Mouse (Mus musculus) lung, embryonic 15.5 days (tissue): ENCODE results near the gene Bcs1l. TPM values are rescaled to one million over a fixed set of nuclear protein-coding genes. Genes with fewer than 3 reads are reported as not detected.

Experiments used
- ATAC-seq: fragments of 200-750 bp; cut with Nextera tagmentation; 2 replicates; pipeline ENCODE4 v1.8.0; 2017; ENCODE audit warnings: moderate number of reproducible peaks, borderline replicate concordance; ENCODE audit not compliant: low FRiP score, low TSS enrichment; ENCODE audit errors: extremely low read depth
- H3K27ac ChIP-seq: fragments of 300-500 bp; sonication (generic); 2 replicates; pipeline ENCODE4 v1.5.1; 2015; ENCODE audit warnings: moderate library complexity, mild to moderate bottlenecking, inconsistent platforms
- H3K27me3 ChIP-seq: fragments of 300-500 bp; sonication (generic); 2 replicates; pipeline ENCODE4 v1.6.1; 2015; ENCODE audit warnings: inconsistent platforms
- H3K36me3 ChIP-seq: fragments of 300-500 bp; sonication (generic); 2 replicates; pipeline ENCODE4 v1.6.1; 2015; ENCODE audit warnings: inconsistent platforms
- H3K4me1 ChIP-seq: fragments of 300-500 bp; sonication (generic); 2 replicates; pipeline ENCODE4 v1.6.1; 2015; ENCODE audit warnings: inconsistent platforms
- H3K4me2 ChIP-seq: fragments of 300-500 bp; sonication (generic); 2 replicates; pipeline ENCODE4 v1.6.1; 2015; ENCODE audit warnings: inconsistent platforms, mild to moderate bottlenecking, moderate library complexity
- H3K4me3 ChIP-seq: fragments of 300-500 bp; sonication (generic); 2 replicates; pipeline ENCODE4 v1.5.1; 2015; ENCODE audit warnings: mild to moderate bottlenecking, inconsistent platforms
- H3K9ac ChIP-seq: fragments of 300-500 bp; sonication (generic); 2 replicates; pipeline ENCODE4 v1.6.1; 2015; ENCODE audit warnings: inconsistent platforms
- H3K9me3 ChIP-seq: fragments of 300-500 bp; sonication (generic); 2 replicates; pipeline ENCODE4 v1.6.1; 2016; ENCODE audit warnings: inconsistent platforms
- WGBS: fragments of 180-500 bp; shearing (Covaris S2); methylation state at CpG from one replicate; pipeline ENCODE4 v1.1.7; 2015; 5-methylcytosine and 5-hydroxymethylcytosine counted together
- microRNA-seq: library from miRNA; unstranded; fragments of <30 nt; microRNA quantifications from one replicate; pipeline ENCODE4, GENCODE M21; 2016
- polyA plus RNA-seq: library from polyadenylated mRNA; unstranded; fragments of >200 nt; fragmentation: Nextera tagmentation; extraction: Ambion mirVana; gene quantifications from 2 replicates; pipeline ENCODE4 v1.2.1, GENCODE M21; 2015

Bcs1l gene
- polyA plus RNA-seq, 1 experiment from 2014 or later = 20.0 TPM

DNA sequence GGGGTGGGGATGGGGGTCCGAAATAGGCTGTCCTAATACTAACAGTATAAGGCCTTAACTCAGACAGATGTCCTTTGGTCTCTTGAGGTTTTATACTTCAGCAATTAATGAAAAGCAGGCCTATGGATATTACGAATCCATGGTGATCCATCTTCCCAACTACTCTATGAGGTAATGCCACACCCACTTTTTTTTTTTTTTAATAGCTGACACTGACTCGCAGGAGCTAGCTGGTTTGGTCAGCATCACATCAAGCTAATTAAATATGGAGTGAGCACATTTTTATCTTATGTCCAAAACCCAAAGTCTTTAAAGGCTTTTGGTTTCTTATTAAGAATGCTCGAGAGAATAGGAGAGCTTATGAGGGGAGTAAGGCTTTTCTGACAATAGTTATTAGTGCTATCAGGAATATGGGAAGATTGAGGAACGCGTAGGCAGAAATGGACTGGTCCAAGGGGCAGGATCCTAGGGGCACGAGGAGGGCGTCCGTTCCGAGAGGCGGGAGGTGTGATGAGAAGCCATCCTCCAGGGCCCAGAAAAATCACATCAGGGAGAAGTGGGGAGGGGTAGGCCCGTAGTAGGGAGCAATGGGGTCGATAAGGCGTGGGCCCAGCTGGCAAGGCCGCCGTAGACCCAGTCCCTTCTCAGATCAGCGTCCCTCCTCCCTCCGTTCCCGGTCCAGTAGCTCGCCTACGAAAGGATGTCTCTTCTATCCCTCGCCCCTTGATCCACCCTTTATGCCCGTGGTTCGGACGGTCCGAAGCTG, 12.6 kb downstream of the Bcs1l start:
- peak overlapping the region; percentile 83 for H3K4me2 ChIP-seq
- no peaks in the 10 kb centered on the region for H3K27me3 ChIP-seq
- ATAC-seq = peak; percentile 54
- peak overlapping the region; percentile 63 for H3K27ac ChIP-seq
- H3K4me3 ChIP-seq = peak overlapping the region; percentile 95
- H3K4me1 ChIP-seq = peaks cover 16% of the 10 kb centered on the region
- WGBS = 7% methylated on average over 26 of the region's 26 CpGs
- peaks cover 26% of the 10 kb centered on the region for H3K36me3 ChIP-seq
- peak overlapping the region; percentile 89 for H3K9ac ChIP-seq
- no peaks in the 10 kb centered on the region for H3K9me3 ChIP-seq

- Histone ChIP-seq H3K27me3 (no peaks in the 10 kb centered on the region), H3K4me2 (peak within 1 kb of the TSS; percentile 83), H3K9me3 (no peaks in the 10 kb centered on the region), H3K9ac (peak within 1 kb of the TSS; percentile 89), H3K4me1 (peaks cover 16% of the 10 kb centered on the region), H3K4me3 (peak within 1 kb of the TSS; percentile 95), H3K36me3 (peaks cover 21% of the 10 kb centered on the region), H3K27ac (peak within 1 kb of the TSS; percentile 63)
- 8% methylated on average over 25 of the region's 25 CpGs for WGBS
- peak; percentile 91 for ATAC-seq
Observed at GRCm38 (mm10) chr1:74601267-74601962, 13.3 kb downstream of the Bcs1l start, which contains the start of the genes Rnf25 and Stk36. TSS of gene Rnf25 (minus strand) at chr1:74601397. TSS of gene Stk36 (plus strand) at chr1:74601445.

DNA sequence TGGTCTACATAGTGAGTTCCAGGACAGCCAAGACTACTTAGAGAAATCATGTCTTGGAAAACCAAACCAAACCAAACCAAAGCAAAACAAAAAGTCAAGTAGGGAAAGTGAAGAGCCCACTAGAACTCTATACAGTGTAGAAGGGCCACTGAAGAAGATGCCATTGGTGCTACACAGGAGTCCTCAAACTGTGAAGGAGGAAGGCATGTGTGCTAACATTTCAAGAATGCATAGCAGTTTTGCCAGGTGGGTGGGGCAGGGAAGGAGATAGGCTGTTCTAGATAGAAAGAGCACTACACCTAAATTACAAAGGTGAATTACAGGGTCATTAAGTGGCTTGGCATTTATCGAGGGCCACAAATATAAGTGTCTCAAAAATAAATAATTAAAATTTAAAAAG, 36.1 kb downstream of the Bcs1l start:
- ATAC-seq = no peak
- H3K9ac ChIP-seq = no peak overlapping the region
- no peak overlapping the region for H3K4me3 ChIP-seq
- no peak overlapping the region for H3K27ac ChIP-seq
- no peaks in the 10 kb centered on the region for H3K9me3 ChIP-seq
- no peaks in the 10 kb centered on the region for H3K4me1 ChIP-seq
- H3K36me3 ChIP-seq = no peaks in the 10 kb centered on the region
- no peak overlapping the region for H3K4me2 ChIP-seq
- 77% methylated on average over 1 of the region's 1 CpGs for WGBS
- H3K27me3 ChIP-seq = no peaks in the 10 kb centered on the region

DNA sequence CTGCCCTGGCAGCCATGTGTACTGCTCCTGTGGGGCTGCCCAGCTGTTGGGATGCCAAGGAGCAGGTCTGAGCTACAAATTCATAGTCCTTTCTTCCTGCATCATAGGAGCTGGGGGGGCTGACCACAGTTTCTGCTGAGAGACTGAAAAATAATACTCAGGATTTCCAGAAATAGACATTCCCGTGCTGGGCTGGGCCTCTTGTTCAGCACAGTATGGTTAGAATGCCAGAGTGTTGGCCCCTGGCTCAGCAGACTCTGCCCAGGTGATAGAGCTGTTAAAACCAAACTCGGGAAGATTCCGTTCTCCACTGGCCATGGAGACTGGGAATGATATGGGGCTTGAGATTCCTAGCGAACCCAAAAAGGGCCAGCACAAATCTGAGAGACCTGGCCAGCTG, 38.0 kb downstream of the Bcs1l start:
- no peak for ATAC-seq
- WGBS = 80% methylated on average over 4 of the region's 4 CpGs
- Histone ChIP-seq H3K4me2 (no peak overlapping the region), H3K4me3 (no peak overlapping the region), H3K9ac (no peak overlapping the region), H3K27me3 (no peaks in the 10 kb centered on the region), H3K4me1 (no peaks in the 10 kb centered on the region), H3K27ac (no peak overlapping the region), H3K36me3 (no peaks in the 10 kb centered on the region), H3K9me3 (no peaks in the 10 kb centered on the region)

GRCm38 (mm10) chr1:74628001-74628400, 39.9 kb downstream of the Bcs1l start:
- H3K27ac ChIP-seq = no peak overlapping the region

DNA sequence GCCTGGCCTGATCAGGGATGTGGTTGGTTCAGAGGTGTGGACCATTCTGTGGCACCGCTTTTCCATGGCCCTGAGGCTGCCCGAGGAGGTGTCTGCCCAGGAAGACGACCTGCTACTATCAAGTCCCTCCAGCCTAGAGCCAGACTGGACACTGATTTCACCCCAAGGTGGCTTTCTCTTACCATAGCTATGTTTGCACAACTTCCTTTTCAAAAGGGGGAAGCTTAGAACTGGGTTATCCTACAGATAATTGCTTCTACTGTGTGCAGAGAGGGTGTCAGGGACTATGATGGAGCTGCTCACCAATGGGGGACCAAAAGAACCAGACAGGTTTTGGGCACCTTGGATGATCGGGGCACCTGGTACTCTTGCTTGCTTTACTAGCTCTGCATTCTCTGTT, 44.6 kb downstream of the Bcs1l start:
- no peaks in the 10 kb centered on the region for H3K36me3 ChIP-seq
- H3K4me1 ChIP-seq = no peaks in the 10 kb centered on the region
- no peak overlapping the region for H3K9ac ChIP-seq
- no peak overlapping the region for H3K27ac ChIP-seq
- no peaks in the 10 kb centered on the region for H3K27me3 ChIP-seq
- H3K4me3 ChIP-seq = no peak overlapping the region
- no peak for ATAC-seq
- H3K9me3 ChIP-seq = no peaks in the 10 kb centered on the region
- 83% methylated on average over 4 of the region's 4 CpGs for WGBS
- H3K4me2 ChIP-seq = no peak overlapping the region

More at GRCm38 (mm10) chr1:74628001-74628400, 39.9 kb downstream of the Bcs1l start:
- no peak overlapping the region for H3K4me2 ChIP-seq
- H3K9ac ChIP-seq = no peak overlapping the region
- no peaks in the 10 kb centered on the region for H3K4me1 ChIP-seq
- no peaks in the 10 kb centered on the region for H3K27me3 ChIP-seq
- ATAC-seq = no peak
- no peak overlapping the region for H3K4me3 ChIP-seq
- H3K9me3 ChIP-seq = no peaks in the 10 kb centered on the region
- H3K36me3 ChIP-seq = no peaks in the 10 kb centered on the region
- 32% methylated on average over 7 of the region's 7 CpGs for WGBS

Small RNA genes within 50 kb of the gene (microRNA-seq; reads per million reads assigned to microRNA genes)
- gene Gm25035 = not detected

Other genes starting within 250 kb of the Bcs1l start
- gene Catip, start 226.2 kb upstream of the Bcs1l start, polyA plus RNA-seq = 1.1 TPM in 2 replicates
- gene Slc11a1, start 213.1 kb upstream of the Bcs1l start, polyA plus RNA-seq = 4.5 and 4.6 TPM in 2 replicates
- 93.0 and 96.0 TPM in 2 replicates for gene Ctdsp1, start 196.8 kb upstream of the Bcs1l start, polyA plus RNA-seq
- 0.34 and 0.40 TPM in 2 replicates for gene Vil1, start 178.9 kb upstream of the Bcs1l start, polyA plus RNA-seq
- 66.9 and 69.5 TPM in 2 replicates for gene Cnot9, start 82.2 kb upstream of the Bcs1l start, polyA plus RNA-seq
- 0.68 and 0.80 TPM in 2 replicates for gene Plcd4, start 45.4 kb upstream of the Bcs1l start, polyA plus RNA-seq
- 30.9 and 31.0 TPM in 2 replicates for gene Usp37, start 44.0 kb upstream of the Bcs1l start, polyA plus RNA-seq
- 6.5 and 6.9 TPM in 2 replicates for gene Zfp142, start within 50 bp of the Bcs1l start, polyA plus RNA-seq
- gene Rnf25, start 13.1 kb downstream of the Bcs1l start, polyA plus RNA-seq = 32.4 and 33.7 TPM in 2 replicates
- gene Stk36, start 13.2 kb downstream of the Bcs1l start, polyA plus RNA-seq = 7.8 and 8.9 TPM in 2 replicates
- 15.9 and 16.5 TPM in 2 replicates for gene Ttll4, start 73.5 kb downstream of the Bcs1l start, polyA plus RNA-seq
- 3.0 TPM in 2 replicates for gene Cyp27a1, start 125.3 kb downstream of the Bcs1l start, polyA plus RNA-seq
- gene Prkag3, start 160.9 kb downstream of the Bcs1l start, polyA plus RNA-seq = 0.34 and 0.57 TPM in 2 replicates
- 1.2 TPM in 2 replicates for gene Wnt6, start 183.6 kb downstream of the Bcs1l start, polyA plus RNA-seq
- gene Wnt10a, start 203.2 kb downstream of the Bcs1l start, polyA plus RNA-seq = 0.20 and 0.25 TPM in 2 replicates